Mouse (Mus musculus) C2C12 (cell line): ENCODE measurements at regions not wholly inside any gene's neighbourhood (a gene's known extent, or its start where the extent isn't known, plus 50 kb on each side); places are given as distances from the start of the nearest gene placed in this dataset.

ENCODE experiments used
- CTCF ChIP-seq: IDR thresholded peaks from one replicate; pipeline ENCODE4 v1.5.1; 2011; ENCODE audit not compliant: control insufficient read depth, insufficient read depth, insufficient read length
- MAX ChIP-seq: IDR thresholded peaks from one replicate; pipeline ENCODE4 v1.6.1; 2011; ENCODE audit warnings: mild to moderate bottlenecking, control low read depth
- MYOD1 ChIP-seq: IDR thresholded peaks from one replicate; pipeline ENCODE4 v1.6.1; 2011; ENCODE audit warnings: low read depth; ENCODE audit not compliant: control insufficient read depth, insufficient read length
- MYOG ChIP-seq: IDR thresholded peaks from one replicate; pipeline ENCODE4 v1.6.1; 2011; ENCODE audit not compliant: control insufficient read depth, insufficient read length; ENCODE audit errors: extremely low read depth
- USF1 ChIP-seq: IDR thresholded peaks from one replicate; pipeline ENCODE4 v1.6.1; 2011; ENCODE audit warnings: low read depth, mild to moderate bottlenecking, control low read depth, moderate library complexity

GRCm38 (mm10) chr4:125890510-125890909, 133.8 kb upstream of the Csf3r start:
- no peak for TF ChIP-seq CTCF
- TF ChIP-seq MAX: no peak
- TF ChIP-seq MYOD1: no peak
- no peak for TF ChIP-seq MYOG
- no peak for TF ChIP-seq USF1
